Mouse (Mus musculus) brain, embryonic 14.5 days (tissue): Measurements from ENCODE around the gene Strbp. TPM values are rescaled to one million over a fixed set of nuclear protein-coding genes. Genes with fewer than 3 reads are reported as not detected.
A peak's percentile ranks its signal among the peaks of the same experiment; 100 is the strongest.

ENCODE experiments used
- DNase-seq: peaks from one replicate; pipeline ENCODE4 v3.0.0-alpha.2; 2011; ENCODE audit warnings: low read depth
- CTCF ChIP-seq: fragments of 200-500 bp; IDR thresholded peaks from 2 replicates; pipeline ENCODE4 v1.5.1; 2012; ENCODE audit warnings: inconsistent platforms, mild to moderate bottlenecking, moderate library complexity, borderline replicate concordance; ENCODE audit not compliant: insufficient read depth, insufficient read length; ENCODE audit errors: extremely low read depth
- POLR2A ChIP-seq: fragments of 200-500 bp; IDR thresholded peaks from 2 replicates; pipeline ENCODE4 v1.6.1; 2012; ENCODE audit warnings: mild to moderate bottlenecking, inconsistent platforms, borderline replicate concordance; ENCODE audit not compliant: poor library complexity, insufficient read depth, insufficient read length, severe bottlenecking; ENCODE audit errors: extremely low read depth
- polyA plus RNA-seq: library from polyadenylated mRNA; depleted of rRNA; stranded (reverse); fragments of >200 nt; gene quantifications from 2 replicates; pipeline ENCODE4 v1.2.3, GENCODE M21; 2012

Gene Strbp
- polyA plus RNA-seq, 1 experiment, result 79.6 TPM

- no peak for DNase-seq
- TF ChIP-seq CTCF (no peak), POLR2A (no peak)
These were observed 18.8 kb downstream of the Strbp start for GRCm38 (mm10) chr2:37684864-37685263.

GRCm38 (mm10) chr2:37682197-37682811 is 21.4 kb downstream of the Strbp start:
- DNase-seq, result no peak
- TF ChIP-seq CTCF (no peak), POLR2A (no peak)

- TF ChIP-seq CTCF, result no peak
- TF ChIP-seq POLR2A, result no peak
- no peak for DNase-seq
These were observed 52.6 kb downstream of the Strbp start for GRCm38 (mm10) chr2:37651086-37651485.

- TF ChIP-seq POLR2A, result no peak
- TF ChIP-seq CTCF, result no peak
- DNase-seq, result no peak
These were observed 54.1 kb downstream of the Strbp start for GRCm38 (mm10) chr2:37649590-37649989.

GRCm38 (mm10) chr2:37648966-37649365 is 54.7 kb downstream of the Strbp start:
- no peak for DNase-seq
- TF ChIP-seq POLR2A (no peak), CTCF (no peak)

- TF ChIP-seq POLR2A, result no peak
- TF ChIP-seq CTCF, result no peak
- no peak for DNase-seq
These were observed 80.3 kb downstream of the Strbp start for GRCm38 (mm10) chr2:37623343-37623742.

GRCm38 (mm10) chr2:37587919-37588318 is 115.7 kb downstream of the Strbp start:
- no peak for DNase-seq
- TF ChIP-seq CTCF (no peak), POLR2A (no peak)

- no peak for DNase-seq
- no peak for TF ChIP-seq CTCF
- no peak for TF ChIP-seq POLR2A
These were observed 125.5 kb downstream of the Strbp start for GRCm38 (mm10) chr2:37578185-37578584.

DNA sequence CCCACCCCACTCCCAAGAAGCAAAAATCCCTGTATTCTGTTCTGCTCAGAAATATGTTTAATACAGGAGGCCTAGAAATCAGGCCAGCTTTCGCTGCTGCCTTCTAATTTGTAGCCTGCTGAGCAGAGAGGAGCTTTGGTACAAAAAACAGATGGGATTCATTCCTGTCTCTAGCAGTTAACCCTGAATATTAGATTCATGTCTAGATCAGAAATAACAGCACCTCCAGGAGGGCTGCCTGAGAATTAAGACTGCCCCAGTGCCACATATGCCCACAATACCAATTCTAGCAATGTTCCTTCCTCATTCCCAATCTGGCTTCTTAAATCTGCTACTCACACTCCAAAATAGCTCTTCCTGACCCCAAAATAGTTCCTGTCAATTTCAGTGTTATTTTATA is 127.0 kb downstream of the Strbp start:
- no peak for TF ChIP-seq POLR2A
- no peak for TF ChIP-seq CTCF
- peak; percentile 11 for DNase-seq

- DNase-seq, result no peak
- no peak for TF ChIP-seq POLR2A
- TF ChIP-seq CTCF, result no peak
These were observed 131.5 kb downstream of the Strbp start for GRCm38 (mm10) chr2:37572141-37572540.

GRCm38 (mm10) chr2:37570703-37571102 is 133.0 kb downstream of the Strbp start:
- TF ChIP-seq CTCF (no peak), POLR2A (no peak)
- peak; percentile 6 for DNase-seq

- peak; percentile 33 for DNase-seq
- TF ChIP-seq CTCF, result no peak
- TF ChIP-seq POLR2A, result no peak
These were observed 133.8 kb downstream of the Strbp start for GRCm38 (mm10) chr2:37569888-37570287.
